Mouse (Mus musculus) intestine, postnatal 0 days (tissue): ENCODE data around the gene Adgrl1. TPM values are rescaled to one million over a fixed set of nuclear protein-coding genes. Genes with fewer than 3 reads are reported as not detected.

Source experiments
- ATAC-seq: fragments of 200-750 bp; cut with Nextera tagmentation; 2 replicates; pipeline ENCODE4 v1.8.0; 2017; ENCODE audit warnings: mild to moderate bottlenecking, moderate TSS enrichment, moderate library complexity
- H3K27ac ChIP-seq: fragments of 300-500 bp; sonication (generic); 2 replicates; pipeline ENCODE4 v1.5.1; 2014; ENCODE audit warnings: mild to moderate bottlenecking, low read depth, low read length, moderate library complexity
- H3K27me3 ChIP-seq: fragments of 300-500 bp; sonication (generic); replicated peaks from 2 replicates; pipeline ENCODE4 v1.6.1; 2014; ENCODE audit warnings: low read length, mixed read lengths; ENCODE audit not compliant: control insufficient read depth, insufficient read depth
- H3K36me3 ChIP-seq: fragments of 300-500 bp; sonication (generic); 2 replicates; pipeline ENCODE4 v1.6.1; 2014; ENCODE audit warnings: mild to moderate bottlenecking, moderate library complexity; ENCODE audit not compliant: control insufficient read depth, insufficient read depth
- H3K4me1 ChIP-seq: fragments of 300-500 bp; sonication (generic); replicated peaks from 2 replicates; pipeline ENCODE4 v1.6.1; 2014; ENCODE audit warnings: antibody characterized with exemption, low read length, mixed read lengths; ENCODE audit not compliant: control insufficient read depth, insufficient read depth
- H3K4me2 ChIP-seq: fragments of 300-500 bp; sonication (generic); replicated peaks from 2 replicates; pipeline ENCODE4 v1.6.1; 2014; ENCODE audit warnings: low read depth, mild to moderate bottlenecking, moderate library complexity
- H3K4me3 ChIP-seq: fragments of 300-500 bp; sonication (generic); 2 replicates; pipeline ENCODE4 v1.5.1; 2014; ENCODE audit warnings: low read depth, low read length
- H3K9ac ChIP-seq: fragments of 300-500 bp; sonication (generic); 2 replicates; pipeline ENCODE4 v1.6.1; 2014; ENCODE audit warnings: mild to moderate bottlenecking, low read depth, low read length
- H3K9me3 ChIP-seq: fragments of 300-500 bp; sonication (generic); 2 replicates; pipeline ENCODE4 v1.6.1; 2016; ENCODE audit warnings: mixed run types; ENCODE audit not compliant: control insufficient read depth
- CTCF ChIP-seq: sonication (generic); IDR thresholded peaks from 2 replicates; pipeline ENCODE4 v1.5.1; 2016; ENCODE audit warnings: low read depth, mild to moderate bottlenecking, control low read depth, antibody characterized with exemption, moderate library complexity
- WGBS: fragments of 180-500 bp; shearing (Covaris S2); extraction: QIAGEN DNeasy Blood & Tissue Kit; methylation state at CpG from one replicate; pipeline ENCODE4 v1.1.7; 2014; 5-methylcytosine and 5-hydroxymethylcytosine counted together
- polyA plus RNA-seq: library from polyadenylated mRNA; unstranded; fragments of >200 nt; fragmentation: Nextera tagmentation; extraction: Ambion mirVana; gene quantifications from 2 replicates; pipeline ENCODE4 v1.2.1, GENCODE M21; 2015

Adgrl1 gene
- polyA plus RNA-seq, 1 experiment from 2014 or later = 4.4 TPM

DNA sequence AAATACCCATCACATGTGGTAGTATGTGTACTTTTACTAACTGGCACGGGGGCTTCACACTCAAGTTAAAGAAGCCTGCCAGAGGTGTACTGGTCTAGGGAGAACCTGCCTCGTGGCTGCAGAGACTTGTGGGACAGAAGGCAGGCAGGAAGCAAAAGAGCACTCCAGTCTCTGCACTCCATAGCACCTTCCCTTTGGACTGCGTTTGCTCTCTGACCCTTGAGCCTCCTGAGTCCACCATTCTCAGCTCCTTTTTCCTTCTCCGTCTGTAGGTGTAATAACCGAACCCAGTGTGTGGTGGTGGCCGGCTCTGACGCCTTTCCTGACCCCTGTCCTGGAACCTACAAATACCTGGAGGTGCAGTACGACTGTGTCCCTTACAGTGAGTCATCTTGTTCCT, 22.8 kb downstream of the Adgrl1 start:
- no peaks in the 10 kb centered on the region for H3K9me3 ChIP-seq
- no peak overlapping the region for H3K4me3 ChIP-seq
- H3K27me3 ChIP-seq = no peaks in the 10 kb centered on the region
- TF ChIP-seq CTCF = no peak
- ATAC-seq = no peak
- WGBS = 88% methylated on average over 8 of the region's 8 CpGs
- no peak overlapping the region for H3K9ac ChIP-seq
- H3K36me3 ChIP-seq = peaks cover 12% of the 10 kb centered on the region; the same call in 1 of the 2 replicates
- no peaks in the 10 kb centered on the region for H3K4me1 ChIP-seq
- no peak overlapping the region for H3K27ac ChIP-seq
- no peak overlapping the region for H3K4me2 ChIP-seq

DNA sequence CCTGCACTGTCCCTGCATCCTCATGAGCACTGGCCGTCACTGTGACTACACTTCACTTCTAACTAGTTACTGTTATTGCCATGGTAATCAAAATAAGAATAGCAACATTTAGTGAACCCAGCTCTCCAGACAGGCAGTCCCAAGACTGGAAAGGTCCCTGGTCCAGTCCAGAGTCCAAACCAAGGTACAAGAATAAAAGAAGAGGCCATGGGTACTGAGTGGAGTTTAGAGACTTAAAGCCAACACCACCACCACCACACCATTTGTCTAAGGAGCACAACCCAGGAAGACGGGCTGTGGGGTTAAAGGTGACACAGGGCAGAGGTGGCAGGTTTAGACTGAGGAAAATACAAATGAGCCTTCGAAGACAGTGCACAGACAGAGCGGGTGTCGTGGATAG, 24.7 kb downstream of the Adgrl1 start:
- Histone ChIP-seq H3K27ac (no peak overlapping the region), H3K4me2 (no peak overlapping the region), H3K36me3 (peaks cover 12% of the 10 kb centered on the region; the same call in 1 of the 2 replicates), H3K9ac (no peak overlapping the region), H3K4me3 (no peak overlapping the region), H3K27me3 (no peaks in the 10 kb centered on the region), H3K4me1 (no peaks in the 10 kb centered on the region), H3K9me3 (no peaks in the 10 kb centered on the region)
- no peak for TF ChIP-seq CTCF
- ATAC-seq = peak; percentile 22; the same call in 1 of the 2 replicates
- 90% methylated on average over 5 of the region's 5 CpGs for WGBS

DNA sequence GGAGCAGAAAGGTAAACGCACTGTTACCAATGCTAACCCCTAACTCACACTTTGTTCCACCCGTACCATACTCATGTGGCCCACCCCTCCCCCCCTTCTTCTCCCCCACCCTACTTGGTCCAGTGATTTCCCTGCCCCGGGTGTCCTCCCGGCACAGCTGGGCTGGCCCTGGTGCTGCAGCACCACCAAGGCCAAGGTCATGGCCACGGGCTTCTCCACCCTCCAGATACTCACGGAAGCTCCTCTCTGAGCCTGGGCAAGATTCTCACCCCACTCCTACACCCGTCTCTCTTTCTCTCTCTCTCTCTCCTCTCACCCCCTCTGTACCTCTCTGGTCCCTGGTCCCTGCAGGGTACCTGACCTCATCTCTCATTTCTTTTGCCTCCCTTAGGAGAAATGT, 26.4 kb downstream of the Adgrl1 start:
- no peak overlapping the region for H3K27ac ChIP-seq
- TF ChIP-seq CTCF = no peak
- H3K4me3 ChIP-seq = no peak overlapping the region
- H3K4me1 ChIP-seq = no peaks in the 10 kb centered on the region
- H3K27me3 ChIP-seq = no peaks in the 10 kb centered on the region
- H3K9ac ChIP-seq = no peak overlapping the region
- no peak for ATAC-seq
- no peaks in the 10 kb centered on the region for H3K9me3 ChIP-seq
- 68% methylated on average over 7 of the region's 7 CpGs for WGBS
- H3K36me3 ChIP-seq = peaks cover 16% of the 10 kb centered on the region; the same call in 1 of the 2 replicates
- H3K4me2 ChIP-seq = no peak overlapping the region

DNA sequence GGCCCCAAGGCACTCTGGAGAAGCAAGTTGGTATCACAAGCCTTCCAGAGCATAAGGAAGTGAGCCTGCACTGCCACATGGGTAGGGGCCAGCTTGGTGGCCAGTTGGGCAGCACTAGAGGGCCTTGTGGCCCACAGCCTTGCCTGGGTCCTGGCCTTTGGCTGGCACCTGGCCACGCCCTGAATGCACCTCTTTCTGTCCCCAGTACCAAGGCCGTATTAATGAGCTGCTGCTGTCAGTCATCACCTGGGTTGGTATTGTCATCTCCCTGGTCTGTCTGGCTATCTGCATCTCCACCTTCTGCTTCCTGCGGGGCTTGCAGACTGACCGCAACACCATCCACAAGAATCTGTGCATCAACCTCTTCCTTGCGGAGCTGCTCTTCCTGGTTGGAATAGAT, 34.3 kb downstream of the Adgrl1 start:
- H3K9ac ChIP-seq = no peak overlapping the region
- H3K27me3 ChIP-seq = no peaks in the 10 kb centered on the region
- H3K4me2 ChIP-seq = no peak overlapping the region
- H3K36me3 ChIP-seq = peaks cover 33% of the 10 kb centered on the region; the same call in 1 of the 2 replicates
- WGBS = 75% methylated on average over 5 of the region's 5 CpGs
- H3K9me3 ChIP-seq = no peaks in the 10 kb centered on the region
- H3K4me1 ChIP-seq = no peaks in the 10 kb centered on the region
- H3K27ac ChIP-seq = no peak overlapping the region
- ATAC-seq = no peak
- no peak overlapping the region for H3K4me3 ChIP-seq
- no peak for TF ChIP-seq CTCF

DNA sequence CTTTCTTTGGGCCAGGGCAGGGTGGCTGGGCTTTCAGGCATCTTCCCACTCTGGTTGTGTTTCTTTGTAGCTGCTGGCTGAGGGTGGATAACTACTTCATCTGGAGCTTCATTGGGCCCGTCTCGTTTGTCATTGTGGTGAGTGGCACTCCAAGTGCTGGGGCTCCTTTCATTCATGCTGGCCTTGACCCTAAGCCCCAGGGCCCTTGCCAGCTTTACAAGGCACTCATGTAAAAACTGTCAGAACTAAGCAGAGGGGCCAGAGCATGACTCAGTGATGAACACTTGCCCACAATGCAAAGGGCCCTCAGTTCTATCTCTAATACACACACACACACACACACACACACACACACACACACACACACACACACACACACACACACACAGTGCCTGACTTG, 35.1 kb downstream of the Adgrl1 start:
- no peaks in the 10 kb centered on the region for H3K27me3 ChIP-seq
- peaks cover 33% of the 10 kb centered on the region; the same call in 1 of the 2 replicates for H3K36me3 ChIP-seq
- WGBS = 84% methylated on average over 2 of the region's 2 CpGs
- TF ChIP-seq CTCF = no peak
- H3K4me2 ChIP-seq = no peak overlapping the region
- no peaks in the 10 kb centered on the region for H3K9me3 ChIP-seq
- no peak overlapping the region for H3K4me3 ChIP-seq
- ATAC-seq = no peak
- H3K4me1 ChIP-seq = no peaks in the 10 kb centered on the region
- no peak overlapping the region for H3K27ac ChIP-seq
- no peak overlapping the region for H3K9ac ChIP-seq

DNA sequence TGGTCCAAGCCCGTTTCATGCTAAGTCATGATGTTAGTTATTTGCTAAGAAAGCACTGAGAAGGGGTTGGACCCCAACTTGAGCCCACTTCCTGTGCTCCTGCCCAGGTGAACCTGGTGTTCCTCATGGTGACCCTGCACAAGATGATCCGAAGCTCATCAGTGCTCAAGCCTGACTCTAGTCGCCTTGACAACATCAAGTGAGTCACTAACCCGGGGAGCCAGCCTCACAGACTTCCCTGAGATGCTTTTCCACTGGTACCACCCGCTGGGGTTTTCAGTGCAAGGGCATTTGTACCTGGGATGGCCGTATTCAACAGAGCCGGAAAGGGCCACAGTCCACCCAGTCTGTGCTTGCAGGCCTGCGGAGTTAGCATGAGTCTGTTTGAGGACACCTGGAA, 35.5 kb downstream of the Adgrl1 start:
- H3K9ac ChIP-seq = no peak overlapping the region
- peaks cover 33% of the 10 kb centered on the region; the same call in 1 of the 2 replicates for H3K36me3 ChIP-seq
- no peak overlapping the region for H3K27ac ChIP-seq
- 94% methylated on average over 8 of the region's 8 CpGs for WGBS
- H3K4me1 ChIP-seq = no peaks in the 10 kb centered on the region
- no peak for ATAC-seq
- TF ChIP-seq CTCF = no peak
- no peaks in the 10 kb centered on the region for H3K9me3 ChIP-seq
- no peak overlapping the region for H3K4me2 ChIP-seq
- H3K4me3 ChIP-seq = no peak overlapping the region
- H3K27me3 ChIP-seq = no peaks in the 10 kb centered on the region

DNA sequence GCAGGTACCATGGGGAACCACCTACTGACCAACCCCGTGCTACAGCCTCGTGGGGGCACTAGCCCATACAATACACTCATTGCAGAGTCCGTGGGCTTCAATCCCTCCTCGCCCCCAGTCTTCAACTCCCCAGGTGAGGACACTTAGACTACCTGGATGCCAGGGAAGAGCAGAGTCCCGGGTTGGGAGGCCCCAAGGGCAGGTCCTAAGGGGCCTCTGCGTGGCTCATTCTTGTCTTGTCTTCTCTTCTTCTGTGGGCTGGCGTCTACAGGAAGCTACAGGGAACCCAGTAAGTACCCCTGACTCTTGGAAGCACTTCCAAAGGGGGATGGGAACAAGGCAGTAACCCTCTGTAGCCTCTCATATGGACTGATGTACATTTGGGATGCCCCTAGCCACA, 37.7 kb downstream of the Adgrl1 start:
- H3K27me3 ChIP-seq = no peaks in the 10 kb centered on the region
- H3K9me3 ChIP-seq = no peaks in the 10 kb centered on the region
- no peak overlapping the region for H3K27ac ChIP-seq
- no peak overlapping the region for H3K4me3 ChIP-seq
- no peak for ATAC-seq
- no peak overlapping the region for H3K4me2 ChIP-seq
- H3K4me1 ChIP-seq = no peaks in the 10 kb centered on the region
- peaks cover 24% of the 10 kb centered on the region; the same call in 1 of the 2 replicates for H3K36me3 ChIP-seq
- WGBS = 88% methylated on average over 7 of the region's 7 CpGs
- no peak for TF ChIP-seq CTCF
- no peak overlapping the region for H3K9ac ChIP-seq
